Mouse (Mus musculus) c-Kit-positive CD71-negative TER-119-negative erythroid progenitor cells, embryonic 14.5 days (primary cell): ENCODE measurements around the gene Kif1c.

Experiments used
- DNase-seq: peaks from one replicate; pipeline ENCODE4 v3.0.0-alpha.2; 2013; ENCODE audit warnings: low read depth

Gene Kif1c

DNA sequence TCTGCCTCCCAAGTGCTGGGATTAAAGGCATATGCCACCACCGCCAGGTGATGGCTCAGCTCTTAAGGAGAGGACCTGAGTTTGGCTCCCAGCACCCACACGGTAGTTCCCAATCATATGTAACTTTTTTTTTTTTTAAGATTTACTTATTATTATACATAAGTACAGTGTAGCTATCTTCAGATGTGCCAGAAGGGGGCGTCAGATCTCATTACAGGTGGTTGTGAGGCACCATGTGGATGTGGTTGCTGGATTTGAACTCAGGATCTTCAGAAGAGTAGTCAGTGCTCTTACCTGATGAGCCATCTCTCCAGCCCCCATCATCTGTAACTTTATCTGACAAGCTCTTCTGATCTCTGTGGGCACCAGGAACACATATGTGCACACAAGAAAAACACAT, 3.0 kb upstream of the Kif1c start:
- DNase-seq: no peak

GRCm38 (mm10) chr11:70699051-70699450, 1.3 kb upstream of the Kif1c start:
- DNase-seq: no peak

DNA sequence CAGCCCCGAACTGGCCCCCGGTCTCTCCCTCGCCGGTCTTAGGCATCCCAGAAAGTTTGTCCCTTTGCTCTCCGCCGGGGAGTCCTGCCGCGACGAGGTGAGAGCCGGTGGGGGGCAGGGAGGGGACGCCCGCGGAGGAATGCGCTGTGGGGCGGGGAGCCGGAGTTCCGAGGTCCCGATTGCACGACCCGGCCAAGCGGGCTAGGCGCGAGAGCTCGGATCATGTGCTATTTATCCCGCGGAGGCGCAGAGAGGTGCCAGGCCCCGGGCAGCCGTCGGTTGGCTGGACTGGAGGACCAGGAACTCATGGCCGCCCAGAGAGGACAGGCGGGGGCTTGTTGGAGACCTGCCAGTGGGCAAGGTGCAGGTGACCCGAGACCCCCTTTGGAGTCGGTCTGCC, 265 bp downstream of the Kif1c start:
- no peak for DNase-seq

DNA sequence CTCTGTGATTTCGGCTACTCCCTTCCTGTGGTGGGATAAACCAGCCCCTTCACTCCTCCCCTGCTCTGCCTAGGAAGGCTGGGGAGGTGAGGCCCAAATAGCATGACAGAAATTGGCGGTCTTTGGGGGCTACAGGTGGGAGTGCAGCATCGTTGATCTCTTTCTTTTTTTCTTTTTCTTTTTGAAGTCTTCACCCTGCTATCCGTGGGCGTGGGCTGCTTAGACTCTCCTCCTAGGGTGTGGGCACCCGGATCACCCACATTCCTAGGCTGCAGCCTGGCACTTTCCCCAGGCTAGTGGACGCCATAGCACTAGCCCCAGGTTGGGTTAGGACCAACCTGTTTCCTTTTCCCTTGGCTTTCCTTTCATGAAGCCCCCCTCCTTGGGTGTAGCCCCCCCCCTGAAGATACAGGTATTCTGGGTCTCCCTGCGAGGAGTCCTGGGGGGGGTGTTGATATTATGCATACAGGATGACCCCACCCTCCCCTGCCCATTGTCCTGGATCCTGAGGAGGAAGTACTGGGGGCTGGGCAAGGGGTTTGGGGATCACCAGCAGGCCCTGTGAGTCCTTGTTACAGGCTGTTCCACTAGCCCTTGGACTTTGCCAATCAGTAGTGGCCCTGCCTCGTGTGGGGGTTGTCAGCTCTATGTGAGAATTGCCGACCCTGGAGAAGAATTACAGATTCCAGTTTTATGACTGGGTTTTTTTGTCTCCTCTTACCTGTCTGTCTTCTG, 1.0 kb downstream of the Kif1c start:
- no peak for DNase-seq

DNA sequence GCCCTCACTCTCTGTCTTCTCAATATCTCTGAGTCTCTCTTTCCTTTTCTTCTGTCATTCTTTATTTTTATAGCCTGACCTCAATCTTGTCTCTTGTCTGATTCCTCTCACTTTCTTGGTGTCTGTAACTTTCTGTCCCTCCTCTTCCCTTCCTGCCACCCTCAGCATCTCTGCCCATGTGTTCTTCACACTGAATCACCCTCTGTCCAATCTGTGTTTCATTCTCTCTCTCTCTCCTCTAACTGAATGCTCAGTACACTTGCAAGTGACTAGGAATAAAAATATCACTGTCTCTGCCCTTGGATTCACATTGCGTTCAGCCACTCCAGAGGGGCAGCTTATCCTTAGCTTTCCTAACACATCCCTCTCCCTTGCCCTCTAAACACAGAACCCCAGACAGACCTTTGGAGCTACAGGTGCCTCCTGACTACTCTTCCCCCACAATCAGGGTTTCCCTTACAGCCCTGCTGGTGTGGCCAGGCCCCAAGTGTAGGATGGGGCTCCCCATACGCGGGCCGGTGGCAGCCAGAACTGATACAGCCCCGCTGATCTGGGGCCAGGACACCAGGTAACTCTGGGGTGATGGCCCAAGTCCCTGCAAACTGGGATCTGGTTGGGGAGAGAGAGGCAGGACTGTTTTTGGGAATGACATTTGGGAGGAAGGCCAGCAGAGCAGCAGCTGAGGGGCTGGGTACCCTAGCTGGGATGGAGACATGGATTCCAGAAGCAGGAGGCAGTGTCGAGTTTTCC, 1.8 kb downstream of the Kif1c start:
- DNase-seq: no peak

- DNase-seq: no peak
Measured at GRCm38 (mm10) chr11:70702781-70703180, 2.4 kb downstream of the Kif1c start.

DNA sequence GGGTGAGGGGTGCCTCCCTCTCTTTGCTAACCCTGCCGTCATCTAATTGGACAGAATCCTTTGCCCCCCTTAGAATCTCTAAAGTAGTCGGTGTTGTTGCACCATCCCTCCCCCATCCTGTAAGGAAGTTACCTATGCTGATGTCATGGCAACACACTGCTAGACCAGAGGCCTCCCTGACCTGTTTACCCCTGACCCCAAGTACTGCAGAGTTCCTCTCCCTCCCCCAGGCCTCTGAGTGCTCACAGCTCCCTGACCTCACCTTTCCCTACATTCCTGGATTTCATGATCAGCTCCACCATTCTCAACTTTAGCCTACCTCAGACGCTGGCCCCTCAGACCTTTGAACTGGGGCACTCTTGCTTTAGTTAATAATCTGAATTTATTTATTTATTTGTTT, 5.8 kb downstream of the Kif1c start:
- DNase-seq: no peak

DNA sequence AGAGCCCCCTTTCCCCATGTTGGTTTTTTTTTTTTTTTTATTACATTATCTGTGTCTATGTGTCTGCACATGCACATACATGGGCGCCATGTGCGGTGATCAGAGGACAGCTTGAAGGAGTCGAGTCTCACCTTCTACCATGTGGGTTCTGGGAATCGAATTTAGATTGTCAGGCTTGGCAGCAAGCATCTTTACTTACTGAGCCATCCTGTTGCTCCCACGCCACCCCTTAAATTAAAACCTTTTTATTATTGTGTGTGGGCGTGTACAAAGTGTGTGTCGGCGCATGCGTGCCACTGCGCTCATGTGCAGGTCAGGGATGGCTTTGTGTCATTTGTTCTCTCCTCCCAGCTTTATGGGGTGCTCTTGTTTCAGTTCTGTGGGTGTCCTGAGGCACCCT, 10.7 kb downstream of the Kif1c start:
- DNase-seq: no peak

DNA sequence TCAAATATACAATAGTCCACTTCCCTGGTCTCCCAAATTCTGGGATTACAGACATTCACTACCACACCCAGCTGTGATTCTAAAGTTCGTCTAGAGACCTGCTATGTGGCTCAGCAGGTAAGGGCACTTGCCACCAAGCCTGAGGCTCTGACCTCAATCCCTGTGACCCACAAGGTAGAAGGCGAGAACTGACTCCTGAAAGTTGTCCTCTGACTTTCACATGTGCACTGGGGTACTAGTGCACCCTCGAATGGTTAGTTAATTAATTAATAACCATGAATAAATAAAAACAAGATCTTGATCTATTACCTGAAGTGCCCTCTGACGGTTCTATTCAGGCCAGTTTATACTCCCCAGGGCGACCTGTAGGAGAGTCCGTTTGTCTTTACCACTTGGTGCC, 12.9 kb downstream of the Kif1c start:
- DNase-seq: no peak

GRCm38 (mm10) chr11:70715832-70716231, 15.5 kb downstream of the Kif1c start:
- no peak for DNase-seq

- DNase-seq: no peak
Measured at GRCm38 (mm10) chr11:70718481-70718880, 18.1 kb downstream of the Kif1c start.

- peak; percentile 60 for DNase-seq
Measured at GRCm38 (mm10) chr11:70720567-70720966, 20.2 kb downstream of the Kif1c start.

GRCm38 (mm10) chr11:70721072-70721471, 20.7 kb downstream of the Kif1c start:
- no peak for DNase-seq

GRCm38 (mm10) chr11:70724706-70725105, 24.4 kb downstream of the Kif1c start:
- no peak for DNase-seq

- no peak for DNase-seq
Measured at GRCm38 (mm10) chr11:70726585-70726984, 26.2 kb downstream of the Kif1c start.

DNA sequence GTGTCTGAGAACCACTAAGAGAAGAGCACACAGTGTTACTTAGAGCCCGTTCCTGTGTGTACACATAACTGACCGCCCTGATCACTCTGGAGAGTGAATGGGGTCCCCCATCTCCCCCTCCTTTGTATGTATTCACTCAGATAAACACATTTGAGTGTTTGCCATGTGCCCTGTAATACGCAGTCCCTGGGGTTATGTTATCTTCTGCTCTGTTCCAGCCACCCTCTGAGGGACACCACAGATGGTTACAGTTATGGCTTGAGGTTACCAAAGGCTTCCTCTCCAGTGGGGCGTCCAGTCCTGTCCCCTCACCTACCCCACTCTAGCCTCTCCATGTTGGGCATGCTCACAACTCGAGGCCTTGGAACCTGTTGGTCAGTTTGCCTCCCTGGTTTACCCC, 27.0 kb downstream of the Kif1c start:
- no peak for DNase-seq

DNA sequence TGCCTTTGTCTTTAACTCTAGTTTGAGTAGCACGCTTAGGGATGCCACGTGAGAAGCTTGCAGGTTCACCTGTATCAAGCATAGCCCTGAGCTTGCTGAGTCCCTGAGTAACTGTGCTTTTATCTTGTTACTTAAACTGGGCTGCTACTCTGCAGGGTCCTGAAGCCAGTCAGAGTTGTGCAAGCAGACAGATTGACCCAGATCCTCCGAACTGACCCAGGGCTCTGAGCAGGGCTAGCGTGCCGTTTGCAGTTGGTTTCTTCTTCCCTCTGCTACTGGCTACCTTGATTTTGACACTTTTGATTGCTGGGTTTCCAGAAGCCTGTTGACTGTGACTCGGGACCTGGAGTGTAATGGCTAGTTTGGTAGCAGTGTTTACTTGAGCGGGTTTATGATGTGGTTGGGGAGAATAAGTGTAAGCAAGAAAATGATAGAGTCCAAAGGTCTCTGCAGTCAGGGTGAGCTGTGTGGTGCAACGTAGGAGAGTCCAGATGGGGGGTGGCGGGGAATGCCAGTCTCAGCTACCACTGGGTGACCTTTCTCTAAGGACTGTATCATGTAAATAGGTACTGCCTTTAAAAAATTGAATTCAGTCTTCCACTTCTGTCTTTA, 30.2 kb downstream of the Kif1c start:
- DNase-seq: no peak

DNA sequence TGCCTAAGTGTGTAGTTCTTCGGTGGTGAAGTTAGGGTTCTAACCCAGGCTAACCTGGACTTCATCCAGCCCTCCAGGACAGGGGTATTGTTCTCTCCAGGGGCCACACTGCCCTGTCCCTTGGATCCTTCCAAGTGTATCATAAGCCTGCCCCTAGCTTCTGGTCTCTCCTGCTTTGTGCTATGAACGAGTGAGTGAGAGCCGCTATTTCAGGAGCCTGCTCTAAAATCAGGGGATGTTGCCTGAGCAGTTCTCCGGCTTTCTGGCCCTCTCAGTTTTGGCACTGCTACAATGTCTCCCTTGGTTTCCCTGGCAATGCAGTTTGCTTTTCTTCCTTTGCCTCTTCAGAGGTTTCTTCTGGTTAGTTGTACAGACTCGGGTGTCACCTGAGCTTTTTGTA, 30.8 kb downstream of the Kif1c start:
- DNase-seq: no peak

DNA sequence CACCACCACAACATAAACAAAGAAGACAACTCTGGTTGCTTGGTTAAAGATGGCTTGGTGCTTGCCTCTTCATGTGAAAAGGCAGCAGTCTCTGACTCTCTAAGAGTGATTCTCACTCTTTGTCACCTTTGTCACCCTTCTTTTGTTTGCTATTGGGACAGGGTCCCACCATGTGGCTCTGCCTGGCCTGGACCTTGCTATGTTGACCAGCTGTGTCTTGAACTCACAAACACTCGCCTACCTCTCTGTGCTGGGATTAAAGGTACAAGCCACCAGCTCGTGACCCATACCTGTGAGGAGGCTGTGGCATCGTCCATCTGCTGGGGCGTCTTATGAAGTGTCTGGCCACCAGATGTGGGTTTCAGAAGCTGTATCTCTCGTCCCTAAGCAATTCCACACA, 32.9 kb downstream of the Kif1c start:
- no peak for DNase-seq

DNA sequence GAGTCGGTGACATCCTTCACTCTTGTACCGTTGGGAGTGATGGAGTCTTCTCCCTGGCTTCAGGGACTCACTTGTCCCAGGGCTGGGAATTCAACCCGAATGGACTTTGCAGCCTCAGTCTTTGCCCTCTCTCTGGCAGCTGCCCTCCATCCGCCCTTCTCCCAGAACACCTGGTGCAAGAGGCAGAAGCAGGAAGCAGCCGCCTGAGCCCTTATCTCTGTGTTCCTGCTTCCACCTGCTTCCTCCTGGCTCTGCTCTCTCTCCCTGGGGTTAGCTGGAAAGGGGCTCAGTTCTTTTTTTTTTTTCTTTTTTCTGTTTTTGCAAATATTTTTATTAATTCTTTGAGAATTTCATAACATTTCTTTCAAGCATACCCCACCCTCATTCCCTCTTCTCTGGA, 37.4 kb downstream of the Kif1c start:
- no peak for DNase-seq

DNA sequence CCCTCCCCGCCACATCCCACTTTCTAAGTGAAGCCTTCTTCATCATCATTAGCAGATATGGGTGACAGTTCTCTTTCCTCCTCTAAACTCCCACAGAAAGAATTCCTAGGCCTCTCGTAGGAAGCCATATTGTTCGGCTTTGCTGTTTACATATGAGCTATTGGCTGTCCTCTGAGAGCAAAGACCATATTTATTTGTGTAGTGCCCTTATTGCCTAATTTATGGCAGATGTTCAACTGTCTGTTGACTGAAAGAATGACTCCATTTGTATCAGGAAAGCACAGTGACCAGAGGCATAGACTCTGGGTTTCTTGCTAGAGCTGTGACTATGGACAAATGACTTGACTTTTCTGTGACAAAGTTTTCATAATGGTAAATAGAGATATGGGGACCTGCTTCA, 41.3 kb downstream of the Kif1c start:
- DNase-seq: no peak

DNA sequence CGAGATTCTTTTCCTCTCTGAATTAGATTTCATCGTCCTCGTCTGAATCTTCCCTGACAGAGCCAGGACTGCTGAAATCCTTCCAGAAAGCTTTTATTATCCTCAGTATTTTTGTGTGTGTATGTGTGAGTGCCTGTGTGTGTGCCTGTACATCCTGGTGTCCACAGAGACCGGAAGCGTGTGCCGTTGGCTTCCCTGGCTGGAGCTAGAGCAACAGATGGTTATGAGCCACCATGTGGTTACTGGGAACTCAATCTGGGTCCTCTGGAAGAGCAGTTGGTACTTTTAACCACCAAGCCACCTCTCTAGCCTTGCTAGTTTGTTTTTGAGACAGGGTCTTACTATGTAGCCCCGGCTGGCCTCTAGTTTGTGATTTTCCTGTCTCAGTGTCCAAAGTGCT, 41.8 kb downstream of the Kif1c start:
- DNase-seq: no peak
